Mouse (Mus musculus): Measurements from ENCODE around the gene Mark4.

Gene Mark4

DNA sequence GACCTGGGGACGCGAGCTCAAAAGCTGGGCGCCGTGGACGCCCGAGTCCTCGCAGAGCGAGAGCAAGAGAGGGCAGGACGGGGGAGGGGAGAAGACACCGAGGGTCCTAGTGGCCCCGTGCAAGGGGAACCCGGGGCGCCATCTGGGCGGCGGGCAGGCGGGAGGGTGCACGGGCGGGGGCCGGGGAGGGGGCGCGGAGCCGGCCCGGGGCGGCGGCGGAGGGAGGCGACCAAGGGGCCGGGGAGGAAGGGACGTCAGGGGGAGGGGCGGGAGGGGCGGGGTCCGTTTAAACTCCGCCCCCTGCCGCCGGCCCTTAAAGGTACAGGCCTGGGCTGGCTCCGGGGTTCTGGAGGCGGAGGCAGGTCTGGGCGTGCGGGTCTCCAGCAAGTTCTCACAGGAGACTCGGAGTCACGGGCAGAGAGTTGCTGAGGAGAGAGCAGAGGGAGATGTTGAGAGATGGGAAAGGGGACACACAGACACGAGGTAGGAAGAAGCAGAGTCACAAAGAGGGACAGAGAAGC lies at the start of gene Mark4:
Mark4 (minus strand) TSS at position 231 of the 521 bp plus-strand sequence.
- in situ Hi-C loops (cut with MboI, MseI) = no loop called here

DNA sequence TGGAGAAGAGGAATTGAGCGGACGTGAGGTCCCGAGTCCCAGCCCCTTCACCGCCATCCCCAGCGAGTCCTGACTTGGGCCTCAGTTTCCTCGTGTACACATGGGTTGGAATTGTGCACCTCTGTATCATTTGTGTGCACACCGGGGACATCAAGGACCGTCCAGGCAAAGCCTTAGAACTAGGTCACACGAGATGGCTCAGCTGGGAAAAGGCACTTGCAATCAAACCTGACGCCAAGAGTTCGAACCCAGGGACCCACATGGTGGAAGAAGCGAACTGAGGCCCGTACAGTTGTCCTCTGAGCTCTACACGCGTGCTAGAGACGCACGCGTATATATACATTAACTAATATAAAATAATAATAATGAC lies 49.0 kb upstream of the Mark4 start:
- in situ Hi-C loops (cut with MboI, MseI) = no loop called here

DNA sequence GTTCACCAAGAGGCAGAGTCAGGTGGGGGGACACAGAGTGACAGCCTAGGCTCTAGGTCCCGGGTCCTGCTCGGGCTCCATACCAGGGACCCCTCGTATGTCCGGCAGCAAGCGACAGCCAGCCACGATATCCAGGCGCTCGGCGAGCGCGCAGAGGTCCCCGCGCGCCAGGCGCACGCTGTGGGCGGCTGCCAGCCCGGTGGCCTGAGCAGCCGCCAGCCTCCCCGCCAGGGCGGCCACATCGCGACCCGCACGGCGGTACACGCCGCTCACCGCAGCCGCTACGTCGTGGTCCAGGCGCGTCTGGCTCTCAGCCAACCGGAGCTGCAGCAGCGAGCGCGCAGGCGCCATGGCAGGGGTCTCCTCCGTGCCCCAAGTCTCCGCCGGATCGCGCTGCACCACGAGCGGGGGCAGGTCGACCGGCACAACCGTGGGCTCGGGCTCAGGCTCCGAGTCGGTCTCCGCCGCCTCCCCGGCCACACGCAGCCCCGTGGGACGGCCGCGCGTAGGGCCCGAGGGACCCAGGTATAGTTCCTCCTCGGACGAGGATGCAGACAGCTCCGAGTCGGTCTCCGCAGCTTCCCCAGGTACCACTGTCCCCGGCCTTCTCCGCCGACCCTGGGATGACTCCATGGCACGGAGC lies 48.5 kb upstream of the Mark4 start:
- in situ Hi-C loops (cut with MboI, MseI) = no loop called here

DNA sequence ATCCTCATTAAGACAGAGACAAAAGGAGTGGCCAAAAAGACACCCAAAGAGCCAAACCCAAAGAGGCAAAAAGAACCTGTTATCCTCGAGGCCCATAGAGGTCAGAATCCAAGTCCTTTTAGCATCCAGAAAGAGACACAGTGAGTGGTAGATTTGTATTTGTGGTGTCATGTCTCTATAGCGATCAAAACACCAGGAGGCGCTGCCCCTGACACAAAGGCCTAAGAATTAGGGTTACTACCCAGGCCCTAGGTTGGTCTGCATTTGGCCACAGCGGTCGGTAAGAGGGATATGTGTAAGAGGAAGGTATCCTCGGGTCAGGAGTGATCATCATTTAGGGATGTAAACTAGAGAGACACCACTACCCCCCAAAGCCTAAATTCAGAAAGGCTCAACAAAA lies 47.7 kb upstream of the Mark4 start:
- in situ Hi-C loops (cut with MboI, MseI) = no loop called here

DNA sequence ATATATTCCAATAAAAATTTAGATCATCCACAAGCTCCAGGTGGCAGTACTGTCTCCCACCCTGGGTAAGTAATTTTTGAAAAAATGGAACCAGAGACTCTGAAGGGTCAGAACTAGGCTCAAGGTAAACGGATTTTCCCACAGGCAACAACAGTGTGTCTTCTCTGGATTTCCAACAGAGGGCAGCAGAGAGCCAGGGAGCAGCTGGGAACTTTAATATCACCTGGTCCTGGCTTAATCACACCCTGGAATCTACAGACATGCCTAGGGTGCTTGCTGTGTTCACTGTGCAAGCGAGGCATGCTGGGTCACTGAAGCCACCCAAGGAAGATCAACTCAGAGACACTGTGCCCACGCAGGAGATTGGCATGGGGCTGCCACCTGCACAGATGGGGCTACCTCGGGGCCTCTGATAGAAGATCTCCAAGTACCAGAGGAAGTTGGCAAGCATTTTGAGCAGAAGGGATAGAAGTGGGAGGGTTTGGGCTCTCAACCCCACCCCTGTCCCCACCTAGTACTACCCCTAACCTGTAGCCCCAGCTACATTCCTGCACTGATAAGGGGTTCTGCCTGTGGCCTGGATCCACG lies 45.0 kb upstream of the Mark4 start:
- in situ Hi-C loops (cut with MboI, MseI) = no loop called here

DNA sequence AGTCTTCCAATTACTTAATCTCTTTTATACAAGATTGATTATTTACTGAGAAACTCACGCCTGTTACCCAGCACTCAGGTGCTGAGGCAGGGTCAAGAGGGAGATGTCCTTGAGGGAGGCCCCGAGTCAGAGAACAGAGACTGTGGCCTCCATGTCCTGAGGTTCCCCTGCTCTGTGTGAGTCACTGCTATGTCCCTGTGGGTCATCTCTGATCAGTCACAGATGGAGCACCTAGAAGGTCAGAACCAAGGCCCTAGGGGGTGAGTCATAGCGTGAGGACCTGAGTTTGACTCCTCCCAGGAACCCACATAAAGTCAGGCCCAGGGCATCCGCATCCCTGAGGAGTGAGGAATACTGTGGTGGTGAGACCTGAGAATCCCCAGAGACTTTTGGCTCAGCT lies 43.0 kb upstream of the Mark4 start:
- in situ Hi-C loops (cut with MboI, MseI) = no loop called here

DNA sequence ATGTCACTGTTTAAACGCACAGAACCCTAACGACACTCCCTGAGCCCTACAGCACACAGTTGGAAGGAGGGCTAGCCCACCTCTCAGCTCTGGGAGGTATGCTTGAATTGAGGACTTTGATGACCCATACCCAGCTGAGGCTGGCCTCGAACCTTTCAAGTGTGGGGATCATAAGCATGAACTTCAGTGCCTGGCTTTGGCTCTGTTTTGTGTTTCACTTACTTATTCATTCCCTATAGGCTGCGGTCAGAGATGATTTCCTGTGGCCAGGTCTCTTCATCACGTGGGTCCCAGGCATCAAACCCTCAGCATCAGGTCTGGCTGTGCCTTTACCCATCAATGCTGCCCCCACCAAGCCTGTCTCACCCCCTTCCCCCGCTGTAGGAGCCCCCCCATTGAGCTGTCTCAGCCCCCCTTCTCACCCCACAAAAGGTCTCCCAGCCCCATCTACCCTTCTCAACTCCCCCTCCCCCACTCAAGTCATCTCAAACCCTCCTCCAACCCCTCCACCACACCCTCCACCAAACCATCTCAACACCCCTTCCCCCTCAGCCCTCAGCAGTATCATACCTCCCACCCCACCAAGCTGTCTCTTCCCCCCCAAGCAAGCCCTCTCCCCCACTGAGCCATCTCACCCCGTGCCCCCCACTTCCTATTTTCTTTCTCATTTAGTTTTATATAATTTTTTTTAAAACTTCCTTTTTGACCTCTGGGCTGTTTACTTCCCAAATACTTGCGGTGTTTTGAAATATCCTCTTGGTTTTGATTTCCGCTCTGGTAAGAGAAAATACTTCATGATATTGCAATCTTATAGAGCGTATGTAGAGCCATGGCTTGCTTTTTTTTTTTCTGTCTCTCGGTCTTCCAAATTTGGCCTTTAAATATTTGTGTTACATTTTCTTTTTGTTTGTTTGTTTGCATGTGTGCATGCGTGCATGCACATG lies 42.1 kb upstream of the Mark4 start:
- in situ Hi-C loops (cut with MboI, MseI) = no loop called here

DNA sequence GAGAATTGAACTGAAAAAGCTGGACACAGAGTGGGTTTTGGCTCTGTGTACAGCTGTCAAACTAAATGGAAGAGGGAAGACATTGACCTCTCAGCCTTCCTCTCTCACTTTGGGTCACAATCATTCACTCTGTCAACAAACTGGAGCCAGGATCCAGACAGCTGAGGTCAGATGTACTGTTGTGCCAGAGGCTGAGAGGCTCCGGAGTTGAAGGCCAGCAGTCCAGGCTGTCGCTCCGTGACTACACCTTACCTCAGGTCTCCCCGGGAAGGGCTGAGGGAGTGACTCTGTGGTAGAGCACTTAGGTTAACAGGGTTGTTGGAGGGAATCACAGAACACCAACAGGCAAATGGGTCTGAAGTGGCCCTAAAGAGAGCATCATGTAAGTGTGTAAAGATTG lies 39.7 kb upstream of the Mark4 start:
- in situ Hi-C loops (cut with MboI, MseI) = no loop called here

DNA sequence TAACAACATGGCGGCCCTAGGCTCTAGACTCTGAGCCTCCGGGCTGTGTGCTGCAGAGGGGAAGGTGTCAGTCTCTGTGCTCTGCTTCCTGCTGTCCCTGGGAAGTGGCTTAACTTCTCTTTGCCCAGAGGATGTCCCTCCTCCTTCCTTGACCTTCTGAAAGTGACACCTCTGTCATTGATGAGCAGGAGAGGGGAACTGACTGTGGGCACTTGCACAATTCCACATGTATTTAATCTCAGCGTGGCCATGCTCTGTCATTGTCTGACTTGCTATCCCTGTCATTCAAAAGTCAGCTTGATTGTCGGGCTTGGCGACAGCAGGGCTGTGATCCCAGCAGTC lies 37.6 kb upstream of the Mark4 start:
- in situ Hi-C loops (cut with MboI, MseI) = no loop called here

DNA sequence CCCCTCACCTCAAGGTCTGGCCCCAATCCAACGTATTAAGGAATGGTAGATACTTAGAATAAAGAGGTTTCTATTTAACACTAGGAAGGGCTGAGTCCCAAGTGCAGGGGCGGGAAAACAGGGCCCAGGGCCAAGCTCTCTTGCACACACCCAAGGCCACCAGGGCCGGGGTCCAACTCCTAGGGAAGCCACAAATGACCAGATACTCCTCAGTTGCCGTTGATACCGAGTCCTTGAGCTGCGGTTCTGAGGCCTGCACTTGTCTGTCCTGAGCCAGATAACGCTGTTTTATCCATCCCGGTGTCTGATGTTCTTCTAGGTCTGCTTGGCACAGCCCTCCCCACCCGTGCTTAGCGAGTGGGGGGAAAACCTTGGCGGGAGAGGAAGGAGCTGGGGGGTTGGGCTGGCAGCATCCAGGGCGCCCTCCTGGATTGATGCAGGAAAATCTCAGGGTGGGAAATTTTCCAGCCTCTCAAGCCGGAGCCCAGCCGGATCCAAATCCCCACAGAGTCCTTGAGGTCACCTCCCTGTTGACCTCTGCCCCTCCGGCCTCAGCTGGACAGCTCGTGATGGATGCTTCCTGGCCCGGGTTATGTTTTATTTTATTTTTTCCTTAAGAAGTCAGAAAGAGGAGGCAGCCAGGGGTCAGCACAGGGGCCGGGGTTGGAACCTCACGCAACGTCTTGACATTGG lies 37.0 kb upstream of the Mark4 start:
- in situ Hi-C loops (cut with MboI, MseI) = no loop called here

DNA sequence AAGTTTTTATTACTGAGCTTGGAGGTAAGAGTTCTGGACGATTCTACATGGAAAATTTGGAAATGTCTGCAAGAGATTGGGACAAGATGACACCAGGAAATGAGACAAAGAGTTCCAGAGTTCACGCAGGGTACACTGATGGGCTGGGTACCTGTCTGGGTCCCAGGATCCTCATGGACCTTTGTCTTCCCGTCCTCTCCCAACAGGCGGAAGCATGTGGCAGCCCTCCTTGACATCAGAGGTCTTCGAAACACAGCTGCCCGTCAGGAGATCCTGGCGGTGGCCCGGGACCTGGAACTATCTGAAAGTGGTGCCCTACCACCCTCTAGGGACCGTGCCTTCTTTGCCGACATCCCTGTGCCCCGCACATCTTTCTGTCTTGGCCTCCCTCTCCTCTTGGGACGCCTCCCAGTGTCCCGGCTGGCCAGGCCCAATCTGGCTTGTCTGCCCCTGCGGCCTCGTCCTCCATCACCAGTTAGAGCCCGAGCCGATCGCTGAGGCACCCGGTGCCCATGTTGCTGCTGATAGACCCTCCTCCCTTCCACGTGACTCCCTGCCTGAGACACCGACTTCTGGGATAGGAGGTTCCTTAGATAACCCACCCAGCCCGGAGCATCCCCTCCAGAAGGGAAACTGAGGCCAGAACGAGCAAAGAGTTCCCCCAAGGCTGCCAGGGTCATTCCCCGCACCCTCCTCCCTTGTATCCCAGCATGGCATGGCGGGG lies 36.3 kb upstream of the Mark4 start:
- in situ Hi-C loops (cut with MboI, MseI) = no loop called here

DNA sequence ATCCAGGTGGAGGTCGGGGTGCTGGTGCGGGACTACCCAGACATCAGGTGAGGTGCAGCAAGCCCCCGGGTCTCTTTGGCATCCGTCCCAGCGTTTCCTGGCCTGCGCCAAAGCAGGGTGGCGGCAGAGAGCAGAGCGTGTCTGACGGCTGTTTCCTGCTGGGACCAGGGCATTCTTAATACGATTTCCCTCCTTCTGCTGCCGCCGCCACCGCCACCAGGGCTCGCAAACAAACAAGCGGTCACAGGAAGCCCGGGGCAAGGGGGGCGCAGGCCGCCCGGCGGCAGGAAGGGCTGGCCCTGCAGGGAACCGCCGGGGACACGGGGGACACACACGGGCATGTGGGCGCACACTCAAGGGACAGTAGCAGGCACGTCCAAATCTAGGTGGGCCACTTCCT lies 33.1 kb upstream of the Mark4 start:
- in situ Hi-C loops (cut with MboI, MseI) = no loop called here

DNA sequence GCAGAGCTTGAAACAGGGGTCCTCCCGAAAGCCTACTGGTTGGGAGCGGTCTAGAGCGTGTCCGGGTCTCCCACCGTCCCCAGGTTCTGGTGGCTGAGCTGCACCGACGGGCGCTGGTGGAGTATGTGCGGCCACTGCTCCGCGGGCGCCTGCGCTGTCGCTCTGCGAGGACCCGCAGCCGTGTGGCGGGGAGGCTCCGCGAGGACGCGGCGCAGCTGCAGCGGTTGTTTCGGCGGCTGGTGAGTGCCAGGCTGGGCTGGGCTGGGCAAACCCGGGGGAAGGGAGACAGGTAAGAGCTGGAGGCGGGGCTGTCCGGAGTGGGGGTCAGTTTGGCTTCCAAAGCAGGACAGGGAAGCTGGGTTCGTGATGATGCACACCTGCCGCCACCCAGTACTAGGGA lies 30.9 kb upstream of the Mark4 start:
- in situ Hi-C loops (cut with MboI, MseI) = no loop called here

DNA sequence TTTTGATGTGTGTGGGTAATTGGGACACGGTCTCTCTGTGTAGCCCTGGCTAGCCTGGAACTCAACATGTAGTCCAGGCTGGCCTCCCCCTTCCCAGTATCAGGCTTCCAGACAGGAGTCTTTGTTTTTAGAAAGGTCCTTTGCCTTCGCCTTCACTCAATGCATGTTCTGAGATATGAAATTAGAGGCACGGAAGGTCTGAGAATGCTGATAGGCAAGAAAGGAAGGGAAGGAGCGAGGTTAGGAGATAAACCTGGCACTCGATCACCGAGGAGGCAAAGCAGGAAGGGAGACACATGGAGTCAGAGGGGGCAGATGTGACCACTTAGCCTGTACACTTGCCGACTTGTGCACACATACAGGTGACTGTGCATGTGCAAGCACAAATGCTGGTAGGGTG lies 27.9 kb upstream of the Mark4 start:
- in situ Hi-C loops (cut with MboI, MseI) = no loop called here

DNA sequence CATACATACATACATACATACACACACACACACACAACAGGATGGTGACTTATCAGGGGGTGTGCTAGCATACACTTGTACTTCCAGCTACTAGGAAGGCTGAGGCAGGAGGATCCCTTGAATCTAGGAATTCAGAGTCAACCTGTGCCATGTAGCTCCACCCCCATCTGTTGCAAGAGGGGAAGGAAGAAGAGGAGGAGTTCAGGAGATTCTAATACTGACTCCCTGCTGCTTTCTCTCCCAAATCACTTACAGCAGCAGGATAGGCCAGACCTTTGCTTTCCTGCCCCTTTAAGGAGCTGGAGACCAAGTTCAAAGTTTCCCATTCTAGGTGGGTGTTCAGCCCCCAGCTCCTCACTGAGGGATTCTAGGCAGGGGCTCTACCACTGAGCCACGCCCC lies 26.9 kb upstream of the Mark4 start:
- in situ Hi-C loops (cut with MboI, MseI) = no loop called here

DNA sequence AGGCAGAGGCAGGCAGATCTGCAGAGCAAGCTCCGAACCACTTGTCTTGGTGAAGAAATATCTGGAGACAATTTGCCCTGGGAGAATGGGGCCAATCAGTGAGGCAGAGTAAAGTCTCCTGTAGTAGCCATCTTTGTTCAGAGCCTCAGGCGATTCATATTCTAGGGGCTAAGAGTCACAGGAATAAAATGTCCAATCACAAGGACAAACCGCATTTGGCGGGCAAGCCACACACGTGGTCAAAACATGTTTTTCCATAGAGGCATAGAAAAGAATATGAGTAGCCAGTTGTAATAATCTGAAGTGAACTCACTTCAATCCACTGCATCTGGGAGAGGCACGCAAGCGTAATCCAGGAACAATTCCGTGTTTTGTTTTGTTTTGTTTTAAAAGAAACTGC lies 24.7 kb upstream of the Mark4 start:
- in situ Hi-C loops (cut with MboI, MseI) = no loop called here

DNA sequence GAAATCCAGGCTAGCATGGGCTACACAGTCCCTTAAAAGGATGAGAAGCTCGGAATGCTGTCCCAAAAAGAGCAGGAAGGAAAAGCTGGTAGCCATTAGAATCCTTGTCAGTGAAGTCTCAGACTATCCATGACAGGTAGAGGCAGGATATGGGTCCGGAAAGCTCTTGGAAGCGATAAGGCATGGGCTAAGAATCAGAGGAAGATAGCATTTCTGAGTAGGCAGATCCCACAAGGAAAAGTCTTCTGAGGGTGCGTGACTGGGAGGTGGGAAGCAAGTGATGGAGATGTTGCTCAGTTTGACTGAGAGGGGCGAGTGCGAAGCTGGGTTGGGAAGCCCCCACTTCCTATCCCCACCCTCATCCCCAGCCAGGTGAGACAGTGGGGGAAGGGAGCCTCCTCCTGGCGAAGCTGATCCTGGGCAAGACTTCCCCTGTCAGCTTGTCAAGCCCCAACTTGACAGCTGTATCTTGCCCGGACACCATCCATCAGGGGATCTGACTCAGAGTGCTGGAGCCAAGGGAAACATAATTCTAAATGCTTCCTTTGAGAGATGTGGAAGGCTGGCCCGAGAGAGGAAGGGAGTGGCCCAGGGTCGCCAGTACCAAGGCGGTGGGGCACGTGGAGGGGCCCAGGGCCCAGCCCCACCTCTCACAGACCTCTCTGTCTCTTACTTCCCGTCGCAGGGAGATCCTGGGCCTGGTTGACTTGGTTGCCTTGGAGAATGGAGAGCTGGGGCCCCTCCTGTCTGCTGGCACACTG lies 19.2 kb upstream of the Mark4 start:
- in situ Hi-C loops (cut with MboI, MseI) = no loop called here

DNA sequence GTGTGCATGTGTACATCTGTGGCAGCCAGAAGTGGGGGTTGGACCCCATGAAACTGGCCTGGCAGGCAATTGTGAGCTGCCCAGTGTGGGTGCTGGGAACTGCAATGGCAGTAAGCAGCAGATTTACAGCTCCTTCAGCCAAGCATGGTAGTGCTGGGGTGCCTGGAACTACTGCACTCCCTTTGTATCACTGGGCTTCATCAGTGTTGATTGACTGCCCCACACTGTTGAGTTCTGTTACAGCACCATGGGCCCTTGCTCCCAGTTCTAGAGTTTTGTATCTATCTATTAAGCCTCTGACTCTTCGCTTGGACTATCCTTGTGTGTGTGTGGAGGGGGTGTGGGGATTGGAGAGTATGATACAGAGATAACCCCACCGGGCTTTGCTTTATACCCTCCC lies 18.5 kb upstream of the Mark4 start:
- in situ Hi-C loops (cut with MboI, MseI) = no loop called here

DNA sequence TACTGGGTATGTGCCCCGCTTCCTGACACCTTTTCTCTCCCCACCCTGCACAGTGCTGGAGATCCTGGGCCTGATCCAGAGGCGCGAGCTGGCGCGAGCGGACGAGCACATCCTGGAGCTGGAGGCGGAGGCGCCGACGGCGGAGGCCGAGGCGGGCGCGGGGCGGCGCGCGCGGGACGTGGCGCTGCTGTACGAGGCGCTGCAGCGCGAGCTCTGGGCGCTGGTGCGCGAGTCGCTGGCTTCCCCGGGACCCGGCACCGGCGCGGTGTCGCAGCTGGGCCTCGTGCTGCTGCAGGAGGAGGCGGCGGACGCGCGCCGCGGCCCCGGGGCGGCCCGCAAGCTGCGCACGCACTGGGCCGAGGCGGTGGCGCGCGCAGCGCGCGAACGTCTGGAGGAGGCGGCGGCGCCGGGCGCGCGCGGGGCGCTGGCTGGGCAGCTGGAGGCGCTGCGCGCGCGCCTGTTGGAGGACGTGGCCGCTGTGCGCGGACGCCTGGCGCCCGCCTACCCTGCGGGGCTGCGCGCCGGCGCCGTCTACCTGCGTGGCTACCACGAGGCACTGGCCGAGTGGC lies 15.3 kb upstream of the Mark4 start:
- in situ Hi-C loops (cut with MboI, MseI) = no loop called here

DNA sequence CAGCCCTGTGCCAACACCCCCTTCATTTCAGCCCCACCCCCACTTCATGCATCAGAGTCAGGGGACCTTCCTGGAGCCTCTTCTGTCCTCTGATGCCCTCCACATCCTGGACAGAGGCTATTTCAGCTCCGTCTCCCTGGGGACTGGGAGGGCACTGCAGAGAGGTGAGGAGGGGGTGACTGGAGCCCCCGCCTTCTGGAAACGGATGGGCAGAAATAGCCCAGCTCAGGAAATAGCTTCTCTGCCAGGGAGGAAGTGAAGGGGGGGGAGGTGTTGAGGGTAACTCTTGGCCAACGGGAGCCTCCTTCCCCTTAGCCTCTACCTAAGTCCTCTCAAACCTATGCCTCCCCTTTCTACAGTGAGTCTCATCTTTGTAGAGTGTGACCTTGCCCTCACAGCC lies 13.8 kb upstream of the Mark4 start:
- in situ Hi-C loops (cut with MboI, MseI) = no loop called here
